Mouse (Mus musculus): ENCODE data around the gene Arfip1. TPM values are rescaled to one million over a fixed set of nuclear protein-coding genes. Genes with fewer than 3 reads are reported as not detected.

Gene Arfip1
- polyA plus RNA-seq, 1 experiment from 2014 or later: 47.2 TPM

DNA sequence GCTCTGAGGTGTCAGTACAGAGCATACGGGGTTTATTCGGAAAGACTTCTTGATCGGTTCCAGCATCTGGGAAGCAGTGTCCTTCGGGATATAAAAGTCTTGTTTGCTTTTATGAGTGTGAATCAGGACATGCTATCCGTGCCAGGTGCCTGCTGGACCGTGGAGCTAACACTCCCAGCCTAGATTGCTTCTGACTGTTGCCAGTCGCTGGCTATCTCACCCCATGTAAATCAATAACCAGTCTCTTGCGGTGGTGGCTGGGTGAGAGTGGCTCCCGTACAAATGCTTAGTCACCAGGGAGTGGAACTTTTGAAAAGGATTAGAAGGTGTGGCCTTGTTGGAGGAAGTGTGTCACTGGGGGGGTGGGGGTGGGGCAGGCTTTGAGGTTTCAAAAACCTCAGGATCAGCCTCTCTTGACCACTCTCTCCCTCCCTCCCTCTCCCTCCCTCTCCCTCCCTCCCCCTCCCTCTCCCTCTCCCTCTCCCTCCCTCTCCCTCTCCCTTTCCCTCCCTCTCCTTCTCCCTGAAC, 27.8 kb upstream of the Arfip1 start:
- Histone ChIP-seq H3K27me3 (ENCODE audit: control insufficient read depth, insufficient read depth, low read length) (no peaks in the 10 kb centered on the region), H3K36me3 (replicated peaks; ENCODE audit: control insufficient read depth, insufficient read depth, low read depth, low read length) (no peaks in the 10 kb centered on the region), H3K9me3 (replicated peaks; ENCODE audit: control insufficient read depth, low read length) (no peaks in the 10 kb centered on the region), H3K27ac (replicated peaks; ENCODE audit: low read depth, low read length) (no peak overlapping the region), H3K4me2 (ENCODE audit: low read depth, low read length) (no peak overlapping the region), H3K9ac (replicated peaks; ENCODE audit: low read length) (no peak overlapping the region), H3K4me1 (ENCODE audit: control insufficient read depth, insufficient read depth, low read length) (no peaks in the 10 kb centered on the region), H3K4me3 (ENCODE audit: low read depth, low read length) (no peak overlapping the region)
- DNase-seq (ENCODE audit: low spot score) (no peak), ATAC-seq (replicated peaks; ENCODE audit: insufficient number of reproducible peaks, low FRiP score, low TSS enrichment, low read depth) (no peak)
- WGBS: 81% methylated on average over 9 of the region's 9 CpGs

DNA sequence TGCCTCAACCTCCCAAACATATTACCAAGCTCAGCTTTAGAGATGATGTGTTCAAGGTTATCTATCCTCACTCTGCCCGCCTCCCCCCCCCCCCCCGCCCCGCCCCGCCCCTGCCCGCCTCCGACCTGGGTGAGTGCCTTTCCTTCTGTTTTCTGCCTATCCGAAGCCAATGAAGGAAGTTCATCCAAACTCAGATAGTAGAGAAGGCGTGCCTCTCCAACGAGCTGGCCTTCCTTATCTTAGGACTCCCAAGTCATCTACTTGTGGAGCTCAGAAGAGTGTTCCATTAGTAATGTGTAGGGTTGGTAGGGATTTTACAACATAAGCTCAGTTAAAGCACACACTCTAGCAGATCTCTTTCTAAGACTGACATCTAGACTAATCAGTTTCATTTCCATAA, 20.8 kb upstream of the Arfip1 start:
- no peak for DNase-seq (ENCODE audit: low spot score)
- Histone ChIP-seq H3K4me3 (ENCODE audit: low read depth, low read length) (no peak overlapping the region), H3K27ac (replicated peaks; ENCODE audit: low read depth, low read length) (no peak overlapping the region), H3K4me1 (ENCODE audit: control insufficient read depth, insufficient read depth, low read length) (no peaks in the 10 kb centered on the region), H3K4me2 (ENCODE audit: low read depth, low read length) (no peak overlapping the region), H3K27me3 (ENCODE audit: control insufficient read depth, insufficient read depth, low read length) (no peaks in the 10 kb centered on the region), H3K36me3 (replicated peaks; ENCODE audit: control insufficient read depth, insufficient read depth, low read depth, low read length) (no peaks in the 10 kb centered on the region), H3K9ac (replicated peaks; ENCODE audit: low read length) (no peak overlapping the region), H3K9me3 (replicated peaks; ENCODE audit: control insufficient read depth, low read length) (no peaks in the 10 kb centered on the region)
- WGBS: 70% methylated on average over 4 of the region's 9 CpGs
- no peak for ATAC-seq (replicated peaks; ENCODE audit: insufficient number of reproducible peaks, low FRiP score, low TSS enrichment, low read depth)

DNA sequence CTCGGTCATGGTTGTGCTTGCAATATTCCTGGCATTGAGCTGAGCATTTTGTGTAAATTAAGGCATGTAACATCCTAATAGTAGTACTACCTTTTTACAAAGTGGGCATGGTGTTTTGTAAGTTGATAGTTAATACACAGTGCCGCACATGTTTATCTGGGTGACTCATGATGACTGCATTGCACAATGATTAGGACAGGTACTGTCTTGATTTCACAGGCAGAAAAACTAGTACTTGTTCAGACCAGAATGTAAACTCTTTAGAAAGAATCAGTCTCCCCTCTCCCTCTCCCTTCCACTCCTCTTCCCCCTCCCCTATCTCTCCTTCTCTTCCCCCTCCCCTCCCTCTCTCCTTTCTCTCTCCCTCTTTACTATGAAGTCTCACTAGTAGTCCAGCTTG, 20.3 kb upstream of the Arfip1 start:
- no peaks in the 10 kb centered on the region for H3K9me3 ChIP-seq (replicated peaks; ENCODE audit: control insufficient read depth, low read length)
- no peak overlapping the region for H3K27ac ChIP-seq (replicated peaks; ENCODE audit: low read depth, low read length)
- H3K4me2 ChIP-seq (ENCODE audit: low read depth, low read length): no peak overlapping the region
- no peaks in the 10 kb centered on the region for H3K27me3 ChIP-seq (ENCODE audit: control insufficient read depth, insufficient read depth, low read length)
- H3K4me3 ChIP-seq (ENCODE audit: low read depth, low read length): no peak overlapping the region
- no peaks in the 10 kb centered on the region for H3K4me1 ChIP-seq (ENCODE audit: control insufficient read depth, insufficient read depth, low read length)
- no peak overlapping the region for H3K9ac ChIP-seq (replicated peaks; ENCODE audit: low read length)
- H3K36me3 ChIP-seq (replicated peaks; ENCODE audit: control insufficient read depth, insufficient read depth, low read depth, low read length): no peaks in the 10 kb centered on the region
- DNase-seq (ENCODE audit: low spot score): no peak
- ATAC-seq (replicated peaks; ENCODE audit: insufficient number of reproducible peaks, low FRiP score, low TSS enrichment, low read depth): no peak
- WGBS: 96% methylated on average over 2 of the region's 2 CpGs

DNA sequence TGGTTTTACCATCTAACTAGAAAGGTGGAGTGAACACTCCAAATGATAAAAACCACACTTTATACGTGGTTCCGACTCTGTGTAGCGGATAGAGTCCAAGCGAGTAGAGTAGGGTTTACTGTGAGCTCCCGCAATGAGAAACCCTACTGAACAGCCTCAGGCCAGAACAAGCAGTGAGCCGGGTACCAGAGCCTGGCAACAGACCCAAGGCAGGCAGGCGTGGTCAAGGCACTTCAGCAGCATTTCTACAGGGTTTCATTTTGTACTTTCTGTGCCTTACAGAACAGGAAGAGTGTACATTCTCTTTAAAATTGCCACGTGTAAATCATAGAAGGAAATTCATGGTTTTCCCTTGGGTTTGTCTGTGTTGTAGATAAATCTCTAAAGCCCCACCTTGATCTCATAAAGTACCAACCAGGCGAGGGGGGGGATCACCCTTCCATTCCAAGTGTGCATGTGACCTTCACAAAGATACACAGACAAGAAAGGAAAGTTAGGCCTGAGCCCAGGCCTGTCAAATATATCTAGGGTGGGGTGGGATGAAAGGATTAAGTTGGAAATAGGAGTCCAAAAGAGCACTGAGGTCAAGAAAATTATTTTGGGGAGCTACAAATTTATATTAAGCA, 19.6 kb upstream of the Arfip1 start:
- Histone ChIP-seq H3K27me3 (ENCODE audit: control insufficient read depth, insufficient read depth, low read length) (no peaks in the 10 kb centered on the region), H3K4me3 (ENCODE audit: low read depth, low read length) (no peak overlapping the region), H3K36me3 (replicated peaks; ENCODE audit: control insufficient read depth, insufficient read depth, low read depth, low read length) (no peaks in the 10 kb centered on the region), H3K27ac (replicated peaks; ENCODE audit: low read depth, low read length) (no peak overlapping the region), H3K9me3 (replicated peaks; ENCODE audit: control insufficient read depth, low read length) (no peaks in the 10 kb centered on the region), H3K4me2 (ENCODE audit: low read depth, low read length) (no peak overlapping the region), H3K4me1 (ENCODE audit: control insufficient read depth, insufficient read depth, low read length) (no peaks in the 10 kb centered on the region), H3K9ac (replicated peaks; ENCODE audit: low read length) (no peak overlapping the region)
- ATAC-seq (replicated peaks; ENCODE audit: insufficient number of reproducible peaks, low FRiP score, low TSS enrichment, low read depth) (no peak), DNase-seq (ENCODE audit: low spot score) (no peak)
- 78% methylated on average over 9 of the region's 9 CpGs for WGBS

DNA sequence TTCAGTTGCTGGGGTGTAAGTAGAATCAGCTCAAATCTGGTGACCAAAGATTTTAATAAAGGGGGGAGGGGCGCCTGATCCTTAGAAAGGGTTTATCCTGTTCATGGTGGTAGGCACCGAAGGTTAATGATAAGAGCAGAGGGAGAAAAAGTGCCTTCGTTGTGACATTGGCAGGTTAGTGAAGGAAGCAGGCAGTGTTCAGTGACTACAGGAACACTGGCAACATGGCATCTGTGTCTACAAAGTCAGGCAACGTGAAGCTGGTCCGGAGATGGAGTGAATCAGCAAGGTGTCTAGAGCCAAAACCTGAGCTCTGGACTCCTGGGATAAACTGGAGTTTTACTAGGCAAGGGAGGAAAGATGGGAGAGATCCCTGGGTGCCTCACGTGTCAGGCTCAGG, 16.3 kb upstream of the Arfip1 start:
- H3K27me3 ChIP-seq (ENCODE audit: control insufficient read depth, insufficient read depth, low read length): no peaks in the 10 kb centered on the region
- 81% methylated on average over 6 of the region's 6 CpGs for WGBS
- H3K4me1 ChIP-seq (ENCODE audit: control insufficient read depth, insufficient read depth, low read length): no peaks in the 10 kb centered on the region
- no peak overlapping the region for H3K4me3 ChIP-seq (ENCODE audit: low read depth, low read length)
- H3K9ac ChIP-seq (replicated peaks; ENCODE audit: low read length): no peak overlapping the region
- ATAC-seq (replicated peaks; ENCODE audit: insufficient number of reproducible peaks, low FRiP score, low TSS enrichment, low read depth): no peak
- H3K36me3 ChIP-seq (replicated peaks; ENCODE audit: control insufficient read depth, insufficient read depth, low read depth, low read length): no peaks in the 10 kb centered on the region
- no peak for DNase-seq (ENCODE audit: low spot score)
- no peaks in the 10 kb centered on the region for H3K9me3 ChIP-seq (replicated peaks; ENCODE audit: control insufficient read depth, low read length)
- H3K27ac ChIP-seq (replicated peaks; ENCODE audit: low read depth, low read length): no peak overlapping the region
- H3K4me2 ChIP-seq (ENCODE audit: low read depth, low read length): no peak overlapping the region

DNA sequence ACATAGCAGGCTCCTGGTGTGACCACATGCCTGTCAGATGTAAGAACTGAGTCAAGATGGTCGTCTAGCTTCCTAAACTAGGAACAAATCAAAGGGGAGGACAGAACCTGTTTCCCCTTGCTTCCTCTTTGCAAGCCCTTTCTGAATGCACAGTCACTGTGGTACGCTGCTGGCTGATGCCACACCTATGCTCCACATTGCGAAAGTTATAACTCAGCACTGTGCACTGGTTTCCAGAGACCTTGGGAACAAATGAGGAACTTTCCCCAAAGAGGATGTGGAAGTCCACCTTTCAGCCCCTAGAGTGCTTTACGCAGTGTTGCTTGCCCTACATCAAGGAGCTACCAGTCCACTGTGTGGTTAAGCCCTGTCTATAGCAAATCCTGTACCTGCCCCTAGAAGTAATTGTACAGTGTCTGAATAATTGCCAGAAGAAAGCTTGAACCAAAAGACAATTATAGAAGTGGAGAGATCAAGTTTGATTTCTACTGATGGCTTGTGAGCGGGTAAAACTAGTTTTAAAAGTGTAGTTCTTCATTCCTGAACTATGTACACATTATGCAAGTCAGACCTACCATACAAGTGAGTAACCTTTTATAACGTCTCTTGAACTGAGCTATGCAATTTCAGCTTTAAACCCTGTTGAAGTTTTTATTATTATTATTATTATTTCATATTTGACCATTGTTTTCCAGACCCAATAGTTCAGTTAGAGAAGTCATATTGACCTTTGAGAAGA, 15.7 kb upstream of the Arfip1 start:
- Histone ChIP-seq H3K27me3 (ENCODE audit: control insufficient read depth, insufficient read depth, low read length) (no peaks in the 10 kb centered on the region), H3K4me3 (ENCODE audit: low read depth, low read length) (no peak overlapping the region), H3K9me3 (replicated peaks; ENCODE audit: control insufficient read depth, low read length) (no peaks in the 10 kb centered on the region), H3K27ac (replicated peaks; ENCODE audit: low read depth, low read length) (no peak overlapping the region), H3K36me3 (replicated peaks; ENCODE audit: control insufficient read depth, insufficient read depth, low read depth, low read length) (no peaks in the 10 kb centered on the region), H3K9ac (replicated peaks; ENCODE audit: low read length) (no peak overlapping the region), H3K4me1 (ENCODE audit: control insufficient read depth, insufficient read depth, low read length) (no peaks in the 10 kb centered on the region), H3K4me2 (ENCODE audit: low read depth, low read length) (no peak overlapping the region)
- WGBS: 83% methylated on average over 6 of the region's 6 CpGs
- ATAC-seq (replicated peaks; ENCODE audit: insufficient number of reproducible peaks, low FRiP score, low TSS enrichment, low read depth) (no peak), DNase-seq (ENCODE audit: low spot score) (no peak)

DNA sequence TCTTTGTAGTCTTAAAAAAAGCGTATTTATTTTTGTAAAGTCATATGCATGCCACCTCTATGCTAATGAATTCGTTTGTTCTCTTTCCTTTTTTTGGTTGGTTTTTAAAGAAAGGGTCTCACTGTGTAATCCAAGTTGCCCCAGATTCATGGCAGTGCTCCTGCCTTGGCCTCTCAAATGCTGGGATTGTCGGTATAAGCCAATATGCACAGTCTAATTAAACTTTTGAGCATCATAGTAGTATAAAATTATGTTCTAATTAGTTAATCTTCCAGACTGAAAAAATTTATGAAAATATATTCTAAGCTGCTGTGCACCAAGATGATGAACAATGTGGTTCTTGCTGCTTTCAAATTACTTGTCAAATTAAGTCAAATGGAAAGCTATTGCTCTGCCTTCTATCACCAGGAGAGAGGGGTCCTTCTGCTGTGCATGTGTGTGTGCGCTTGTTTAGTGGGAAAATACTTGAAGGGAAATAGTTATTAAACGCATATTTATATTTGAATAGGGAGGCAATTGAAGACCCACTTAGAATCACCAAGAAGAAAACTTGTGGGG, 13.3 kb upstream of the Arfip1 start:
- no peak overlapping the region for H3K27ac ChIP-seq (replicated peaks; ENCODE audit: low read depth, low read length)

More for the DNA sequence above, 13.3 kb upstream of the Arfip1 start:
- ATAC-seq (replicated peaks; ENCODE audit: insufficient number of reproducible peaks, low FRiP score, low TSS enrichment, low read depth): no peak
- Histone ChIP-seq H3K9ac (replicated peaks; ENCODE audit: low read length) (no peak overlapping the region), H3K36me3 (replicated peaks; ENCODE audit: control insufficient read depth, insufficient read depth, low read depth, low read length) (no peaks in the 10 kb centered on the region), H3K4me1 (ENCODE audit: control insufficient read depth, insufficient read depth, low read length) (no peaks in the 10 kb centered on the region), H3K9me3 (replicated peaks; ENCODE audit: control insufficient read depth, low read length) (no peaks in the 10 kb centered on the region), H3K27me3 (ENCODE audit: control insufficient read depth, insufficient read depth, low read length) (no peaks in the 10 kb centered on the region), H3K4me2 (ENCODE audit: low read depth, low read length) (no peak overlapping the region), H3K4me3 (ENCODE audit: low read depth, low read length) (no peak overlapping the region)
- WGBS: 51% methylated on average over 5 of the region's 5 CpGs
- DNase-seq (ENCODE audit: low spot score): no peak

All from embryonic facial prominence, embryonic 11.5 days (tissue).